Mouse (Mus musculus) heart, adult 2 months (tissue): Measurements from ENCODE around the gene Phlpp1.

ENCODE experiments used
- CTCF ChIP-seq: fragments of 200-600 bp; IDR thresholded peaks from 2 replicates; pipeline ENCODE4 v1.8.1; 2022; ENCODE audit warnings: antibody characterized with exemption, mild to moderate bottlenecking, moderate library complexity
- EP300 ChIP-seq: fragments of 200-500 bp; IDR thresholded peaks from 2 replicates; pipeline ENCODE4 v1.6.1; 2011; ENCODE audit warnings: low read depth, low read length, control low read depth; ENCODE audit not compliant: insufficient read depth
- POLR2A ChIP-seq: fragments of 200-500 bp; IDR thresholded peaks from 2 replicates; pipeline ENCODE4 v1.6.1; 2011; ENCODE audit warnings: mild to moderate bottlenecking, low read depth, low read length, control low read depth; ENCODE audit not compliant: insufficient read depth

DNA sequence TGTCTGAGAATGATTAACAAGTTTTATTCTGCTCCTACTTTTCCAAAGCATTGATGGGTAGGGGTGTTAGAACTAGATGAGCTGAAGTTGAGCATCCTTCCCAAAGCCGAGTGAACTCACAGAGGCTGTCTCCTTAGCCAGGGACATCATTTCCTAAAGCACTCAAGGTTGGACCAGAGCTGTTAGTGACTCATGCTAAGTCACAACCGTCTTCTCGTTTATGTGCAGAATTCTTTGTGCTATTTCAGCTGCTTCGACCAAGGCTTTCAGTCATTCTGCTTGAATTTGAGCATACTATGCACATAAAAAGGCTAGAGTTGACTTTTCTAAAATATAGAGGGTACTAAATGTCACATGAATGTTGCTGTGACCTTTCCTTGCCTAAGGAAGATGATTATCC is 142.9 kb downstream of the Phlpp1 start:
- TF ChIP-seq POLR2A (no peak), CTCF (no peak), EP300 (no peak)
